Mouse (Mus musculus): ENCODE measurements around the gene St6galnac4.

Gene St6galnac4

DNA sequence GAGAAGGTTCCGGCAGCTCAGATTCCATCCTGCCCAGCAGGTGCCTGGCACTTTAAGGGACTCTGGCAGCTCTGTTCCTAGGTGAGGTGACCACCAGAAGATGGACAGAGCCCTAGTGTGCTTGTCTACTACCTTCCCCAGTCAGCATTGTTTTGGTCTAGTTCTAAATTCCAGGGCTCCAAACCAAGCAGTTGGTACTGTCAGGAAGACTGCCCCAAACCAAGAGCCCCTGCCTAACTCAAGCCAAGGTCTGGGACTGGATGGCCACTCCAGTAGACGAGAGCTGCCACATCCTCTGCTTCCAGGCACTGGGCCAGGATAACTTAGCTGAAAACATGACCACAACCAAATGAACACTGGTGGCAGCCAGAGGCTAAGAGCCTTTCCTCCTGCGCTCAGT lies 18.0 kb upstream of the St6galnac4 start:
- in situ Hi-C loops (cut with MboI; ENCODE audit: unreplicated experiment in 2 of 2): loop anchor here (5.0 kb wide), 4 partner anchors 37 to 267 kb away; partner anchors contain the start of gene Ptges2 (in 1 of the 2)

DNA sequence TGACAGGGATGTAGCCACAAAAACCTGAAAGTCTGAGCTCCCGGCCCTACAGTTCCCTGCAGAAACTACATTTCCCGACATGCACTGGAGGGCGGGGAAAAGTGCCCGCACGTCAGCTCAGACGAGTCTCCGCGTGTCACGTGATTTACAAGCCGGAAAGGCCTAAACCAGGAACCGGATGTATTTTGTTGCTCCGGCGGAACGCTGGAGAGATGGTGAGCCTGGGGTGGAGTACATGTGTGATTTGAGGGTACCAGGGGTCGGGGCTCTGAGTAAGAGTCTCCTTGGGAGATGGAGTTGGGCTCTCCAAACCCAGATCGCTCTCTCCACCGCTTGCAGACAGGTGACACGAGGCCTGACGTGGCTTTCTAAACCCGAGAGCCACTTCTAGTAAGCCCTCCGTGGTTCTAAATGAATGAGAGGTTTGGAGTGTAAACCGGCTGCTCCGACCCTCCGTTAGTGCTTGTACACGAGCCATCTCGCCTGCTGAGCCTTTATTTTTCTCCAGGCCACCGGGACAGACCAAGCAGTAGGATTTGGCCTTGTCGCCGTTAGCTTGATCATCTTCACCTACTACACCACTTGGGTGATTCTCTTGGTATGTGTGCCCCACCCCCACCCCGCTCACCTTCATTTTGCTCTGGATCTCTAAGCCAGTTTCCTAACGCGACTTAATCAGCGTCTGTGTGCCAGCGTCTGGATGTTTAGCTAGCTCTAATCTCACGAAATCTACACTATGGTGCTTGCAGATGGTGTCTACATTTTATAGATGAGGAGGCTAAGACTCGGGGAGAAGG lies 16.0 kb upstream of the St6galnac4 start, which contains the start of gene Dpm2:
Gene Dpm2 (plus strand): TSS at position 161 of the 797 bp plus-strand sequence.
- in situ Hi-C loops (cut with MboI; ENCODE audit: unreplicated experiment in 2 of 2): no loop called here

- in situ Hi-C loops (cut with MboI; ENCODE audit: unreplicated experiment in 2 of 2): no loop called here
Observed at GRCm38 (mm10) chr2:32572196-32572595, 14.7 kb upstream of the St6galnac4 start.

GRCm38 (mm10) chr2:32574497-32574896 lies 12.4 kb upstream of the St6galnac4 start, which contains the start of gene Pip5kl1:
Pip5kl1 (plus strand) TSS chr2:32574797.
- in situ Hi-C loops (cut with MboI; ENCODE audit: unreplicated experiment in 2 of 2): no loop called here

- in situ Hi-C loops (cut with MboI; ENCODE audit: unreplicated experiment in 2 of 2): loop anchor here in 1 of 2 experiments (25.0 kb wide), 1 partner anchor 112 kb away; no protein-coding TSS in a partner anchor
Observed at GRCm38 (mm10) chr2:32574901-32575585, 11.9 kb upstream of the St6galnac4 start.

- in situ Hi-C loops (cut with MboI; ENCODE audit: unreplicated experiment in 2 of 2): loop anchor here in 1 of 2 experiments (25.0 kb wide), 1 partner anchor 112 kb away; no protein-coding TSS in a partner anchor
Observed at GRCm38 (mm10) chr2:32575586-32576160, 11.2 kb upstream of the St6galnac4 start, which contains the start of gene 9430097D07Rik. 9430097D07Rik (minus strand) TSS chr2:32575684.

DNA sequence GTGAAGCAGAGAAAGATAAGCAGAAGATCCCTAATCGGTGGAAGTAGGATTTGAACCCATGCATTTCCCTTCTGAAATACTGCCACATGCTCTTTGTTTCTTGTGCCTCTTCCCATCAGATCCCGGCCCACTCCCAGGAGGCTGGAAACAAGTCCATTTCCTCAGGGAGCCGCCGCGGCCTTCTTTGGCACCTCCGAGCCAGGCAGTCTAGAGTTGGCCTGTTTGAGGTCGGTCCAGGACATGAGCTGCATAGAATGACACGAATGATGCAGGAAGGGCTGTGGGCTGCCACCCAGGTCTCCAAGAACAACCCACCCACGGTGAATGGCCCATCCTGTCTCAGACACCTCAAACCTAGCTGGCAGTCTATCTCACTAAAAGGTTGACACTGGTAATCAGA lies 10.4 kb upstream of the St6galnac4 start:
- in situ Hi-C loops (cut with MboI; ENCODE audit: unreplicated experiment in 2 of 2): loop anchor here in 1 of 2 experiments (25.0 kb wide), 1 partner anchor 111 kb away; no protein-coding TSS in a partner anchor

DNA sequence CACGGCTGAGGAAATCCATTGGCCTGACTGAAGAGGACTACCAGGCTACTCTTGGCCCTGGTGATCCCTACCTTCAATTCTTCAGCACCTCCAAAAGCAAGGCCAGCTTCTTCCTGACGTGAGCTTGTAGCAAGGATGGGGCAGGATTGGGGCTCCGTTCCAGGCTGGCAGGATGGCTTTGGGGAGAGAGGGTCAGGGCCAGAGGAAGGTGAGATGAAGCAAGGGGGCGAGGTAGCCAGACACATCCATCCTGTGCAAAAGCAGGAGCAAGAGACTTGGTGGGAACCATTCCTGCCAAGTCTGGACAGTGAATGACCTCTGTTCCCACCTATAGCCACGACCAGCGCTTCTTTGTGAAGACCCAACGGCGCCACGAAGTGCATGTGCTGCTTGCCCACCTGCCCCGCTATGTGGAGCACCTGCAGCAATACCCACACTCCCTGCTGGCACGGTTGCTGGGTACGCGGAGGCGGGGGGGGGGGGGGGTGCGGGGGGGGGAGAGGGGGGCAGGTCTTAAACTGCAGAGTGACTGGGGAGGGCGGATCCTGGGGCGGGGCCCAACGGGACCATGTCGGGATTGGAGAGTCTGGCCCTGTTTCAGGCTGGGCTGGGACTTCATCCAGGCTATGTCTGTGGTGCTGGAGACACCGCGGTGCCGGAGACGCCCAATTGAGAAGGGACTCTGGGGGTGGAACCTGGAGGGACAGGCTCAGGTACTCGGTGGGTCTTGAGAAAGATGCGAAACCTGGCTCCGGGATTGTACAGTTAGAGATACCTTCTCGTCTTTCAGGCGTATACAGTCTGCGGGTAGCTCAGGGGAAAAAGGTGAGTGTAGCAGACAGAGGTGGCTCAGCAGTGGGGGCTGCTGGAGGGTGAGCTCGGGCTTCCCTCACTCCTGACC lies 8.5 kb upstream of the St6galnac4 start:
- in situ Hi-C loops (cut with MboI; ENCODE audit: unreplicated experiment in 2 of 2): loop anchor here in 1 of 2 experiments (25.0 kb wide), 1 partner anchor 109 kb away; no protein-coding TSS in a partner anchor

GRCm38 (mm10) chr2:32581450-32582095 lies 5.3 kb upstream of the St6galnac4 start:
- in situ Hi-C loops (cut with MboI; ENCODE audit: unreplicated experiment in 2 of 2): loop anchor here in 1 of 2 experiments (25.0 kb wide), 1 partner anchor 106 kb away; no protein-coding TSS in a partner anchor

DNA sequence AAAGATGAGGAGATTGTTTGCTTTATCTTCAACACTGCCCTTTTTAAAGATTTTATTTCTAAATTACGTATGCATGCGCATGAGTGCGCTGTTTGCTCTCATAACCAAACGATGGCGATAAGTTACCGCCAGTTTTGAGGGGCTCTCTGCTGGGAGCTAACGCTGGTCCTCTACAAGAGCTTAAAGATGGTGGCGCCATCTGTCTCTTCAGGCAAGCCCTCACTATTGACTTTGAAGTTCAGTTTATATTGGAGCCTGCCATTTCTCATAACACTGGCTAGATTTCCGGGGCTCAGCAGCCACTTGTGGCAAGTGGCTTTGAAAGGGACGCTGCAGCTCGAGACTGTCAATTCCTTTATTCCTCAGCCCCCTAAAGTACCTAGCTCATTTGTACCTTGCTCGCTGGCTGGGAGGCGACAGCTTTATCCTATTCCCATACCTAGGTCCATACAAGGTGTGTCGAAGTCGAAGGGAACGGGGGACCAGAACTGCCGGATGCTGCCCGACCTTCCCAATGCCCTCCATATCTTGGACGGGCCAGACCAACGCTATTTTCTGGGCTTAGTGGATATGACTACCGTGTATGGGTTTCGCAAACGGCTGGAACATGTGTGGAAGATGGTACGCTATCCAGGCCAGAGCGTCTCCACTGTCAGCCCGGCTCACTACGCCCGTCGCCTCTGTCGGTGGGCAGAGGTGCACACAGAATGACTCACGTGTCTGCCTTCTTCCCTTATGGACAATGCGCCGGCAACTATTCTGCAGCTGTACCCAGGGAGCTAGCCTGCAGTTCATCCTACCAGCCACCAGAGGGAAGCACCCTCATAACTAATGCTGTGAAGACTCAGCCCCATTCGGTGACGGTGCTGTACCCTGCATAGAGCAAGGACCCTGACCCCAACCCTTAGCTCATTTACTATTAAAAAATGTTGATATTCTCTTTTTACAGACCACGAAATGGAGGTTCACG lies 3.8 kb upstream of the St6galnac4 start:
- in situ Hi-C loops (cut with MboI; ENCODE audit: unreplicated experiment in 2 of 2): loop anchor here in 1 of 2 experiments (25.0 kb wide), 1 partner anchor 104 kb away; no protein-coding TSS in a partner anchor

- in situ Hi-C loops (cut with MboI; ENCODE audit: unreplicated experiment in 2 of 2): loop anchor here in 1 of 2 experiments (25.0 kb wide), 1 partner anchor 102 kb away; no protein-coding TSS in a partner anchor
Observed at GRCm38 (mm10) chr2:32585149-32585714, 1.7 kb upstream of the St6galnac4 start.

DNA sequence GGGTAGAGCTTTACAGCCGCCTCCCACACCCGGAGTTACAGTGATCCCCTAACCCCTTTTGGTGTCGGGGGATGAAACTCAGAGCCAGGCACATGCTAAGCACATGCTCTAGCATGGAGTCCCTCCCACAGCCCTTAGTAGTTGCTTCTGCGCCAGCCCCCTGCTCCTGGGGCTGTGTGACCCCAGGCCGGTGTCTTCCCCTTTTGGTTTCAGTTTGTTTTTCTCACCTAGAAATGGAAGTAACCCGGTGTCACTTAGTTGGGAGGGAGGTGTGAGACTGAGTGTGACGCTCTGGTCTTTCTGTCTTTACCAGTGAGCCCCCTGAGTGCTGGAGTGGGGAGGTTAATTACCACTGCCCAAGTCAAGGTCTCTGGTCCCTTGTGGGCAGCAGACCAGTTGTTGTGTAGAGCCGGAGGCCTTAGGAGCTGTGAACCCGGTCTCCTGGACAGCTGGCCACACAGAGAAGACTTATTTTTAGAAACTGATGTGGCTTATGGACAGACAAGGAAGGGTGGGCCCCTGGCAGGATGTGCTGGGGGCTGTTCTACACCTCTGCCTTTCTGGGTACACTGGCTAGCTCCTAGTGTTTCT lies 931 bp downstream of the St6galnac4 start:
- in situ Hi-C loops (cut with MboI; ENCODE audit: unreplicated experiment in 2 of 2): loop anchor here in 1 of 2 experiments (25.0 kb wide), 1 partner anchor 99 kb away; no protein-coding TSS in a partner anchor

GRCm38 (mm10) chr2:32589213-32589795 lies 2.4 kb downstream of the St6galnac4 start:
- in situ Hi-C loops (cut with MboI; ENCODE audit: unreplicated experiment in 2 of 2): loop anchor here in 1 of 2 experiments (25.0 kb wide), 1 partner anchor 98 kb away; no protein-coding TSS in a partner anchor

DNA sequence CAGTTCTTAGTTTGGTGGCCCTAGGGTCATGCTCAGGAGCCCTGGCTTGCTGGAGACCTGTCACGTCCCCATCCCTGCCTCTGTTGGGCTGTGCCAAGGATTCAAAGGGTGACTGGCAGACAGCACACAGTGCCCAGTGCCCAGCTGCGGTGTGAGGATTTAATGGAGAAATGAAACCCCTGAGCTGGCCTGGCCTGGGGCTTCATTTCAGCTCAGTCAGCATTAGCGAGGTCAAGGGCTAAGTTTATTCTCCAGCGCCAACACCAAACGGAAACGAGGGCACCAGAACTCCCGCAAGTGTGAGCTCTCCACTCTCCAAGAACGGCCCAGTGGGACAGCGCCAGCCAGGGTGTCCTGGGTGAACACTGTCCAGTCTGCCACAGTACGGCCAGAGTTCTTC lies 3.3 kb downstream of the St6galnac4 start:
- in situ Hi-C loops (cut with MboI; ENCODE audit: unreplicated experiment in 2 of 2): loop anchor here in 1 of 2 experiments (25.0 kb wide), 1 partner anchor 97 kb away; no protein-coding TSS in a partner anchor

GRCm38 (mm10) chr2:32591249-32591648 lies 4.4 kb downstream of the St6galnac4 start:
- in situ Hi-C loops (cut with MboI; ENCODE audit: unreplicated experiment in 2 of 2): loop anchor here in 1 of 2 experiments (25.0 kb wide), 1 partner anchor 96 kb away; no protein-coding TSS in a partner anchor

- in situ Hi-C loops (cut with MboI; ENCODE audit: unreplicated experiment in 2 of 2): loop anchor here in 1 of 2 experiments (25.0 kb wide), 1 partner anchor 91 kb away; no protein-coding TSS in a partner anchor
Observed at GRCm38 (mm10) chr2:32596725-32597124, 9.8 kb downstream of the St6galnac4 start.

Data from v-Abl transformed pro-B cells (cell line).